Mouse (Mus musculus): ENCODE measurements around the gene Izumo1.

- TF ChIP-seq CTCF (IDR thresholded peaks at IDR 0.05; ENCODE audit: insufficient read depth, low read depth, low read length) (no peak), POLR2A (IDR thresholded peaks at IDR 0.05; ENCODE audit: insufficient read depth, low read depth, low read length) (no peak)
Observed at GRCm38 (mm10) chr7:45660746-45661478, 39.3 kb downstream of the Izumo1 start.

Measured in olfactory bulb, adult 2 months (tissue).